Mouse (Mus musculus): Measurements from ENCODE around the gene Fam78b. TPM values are rescaled to one million over a fixed set of nuclear protein-coding genes. Genes with fewer than 3 reads are reported as not detected.

Gene Fam78b
- polyA plus RNA-seq, 2 experiments: 0.07 TPM; not detected in 1

DNA sequence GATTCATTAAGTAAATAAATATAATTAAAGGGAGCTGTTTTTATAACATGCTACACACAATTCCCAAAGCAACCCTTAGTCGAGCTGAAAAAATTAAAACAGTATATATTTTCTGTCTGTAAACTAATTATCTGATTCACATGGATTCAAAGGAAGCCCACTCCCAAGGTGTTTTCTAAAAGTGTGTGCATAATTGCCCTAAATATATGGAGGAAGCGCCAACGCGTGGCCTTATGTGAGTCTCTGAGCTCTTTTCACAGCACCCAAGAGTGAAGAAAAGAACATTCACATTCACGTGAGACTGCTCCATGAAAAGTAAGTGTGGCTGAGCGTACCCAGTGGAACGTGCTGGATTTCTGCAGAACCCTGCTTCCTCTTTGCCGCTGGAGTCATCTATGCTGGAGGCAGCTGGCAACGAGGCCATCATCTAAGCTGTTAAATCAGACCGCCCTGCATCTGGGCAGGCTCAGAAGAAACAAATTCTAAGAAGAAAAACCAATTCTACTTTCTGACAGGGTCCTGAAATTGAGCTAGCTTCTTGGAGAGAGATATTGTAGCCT is 93.5 kb downstream of the Fam78b start:
- no peak overlapping the region for H3K9ac ChIP-seq (replicated peaks)
- no peaks in the 10 kb centered on the region for H3K9me3 ChIP-seq (ENCODE audit: control insufficient read depth, low read length)
- TF ChIP-seq CTCF (IDR thresholded peaks at IDR 0.05; ENCODE audit: low read depth) (no peak), EP300 (IDR thresholded peaks at IDR 0.05; ENCODE audit: low read depth) (no peak)
- ATAC-seq (ENCODE audit: insufficient read depth): no peak
- no peak overlapping the region for H3K4me2 ChIP-seq (ENCODE audit: low read depth)
- no peaks in the 10 kb centered on the region for H3K4me1 ChIP-seq (replicated peaks; ENCODE audit: control insufficient read depth in 2 of 2, insufficient read depth in 2 of 2, low read length in 1 of 2)
- 62% methylated on average over 10 of the region's 10 CpGs for WGBS (ENCODE audit: insufficient replicate concordance)
- DNase-seq (ENCODE audit: low read depth in 3 of 3, low spot score in 3 of 3): no peak
- no peak overlapping the region for H3K27ac ChIP-seq
- H3K27me3 ChIP-seq (ENCODE audit: control insufficient read depth, insufficient read depth, low read length): no peaks in the 10 kb centered on the region
- H3K36me3 ChIP-seq (replicated peaks; ENCODE audit: control insufficient read depth, insufficient read depth, low read depth): no peaks in the 10 kb centered on the region
- no peak overlapping the region for H3K4me3 ChIP-seq (ENCODE audit: insufficient read depth in 1 of 2, low read depth in 2 of 2, low read length in 2 of 2)

DNA sequence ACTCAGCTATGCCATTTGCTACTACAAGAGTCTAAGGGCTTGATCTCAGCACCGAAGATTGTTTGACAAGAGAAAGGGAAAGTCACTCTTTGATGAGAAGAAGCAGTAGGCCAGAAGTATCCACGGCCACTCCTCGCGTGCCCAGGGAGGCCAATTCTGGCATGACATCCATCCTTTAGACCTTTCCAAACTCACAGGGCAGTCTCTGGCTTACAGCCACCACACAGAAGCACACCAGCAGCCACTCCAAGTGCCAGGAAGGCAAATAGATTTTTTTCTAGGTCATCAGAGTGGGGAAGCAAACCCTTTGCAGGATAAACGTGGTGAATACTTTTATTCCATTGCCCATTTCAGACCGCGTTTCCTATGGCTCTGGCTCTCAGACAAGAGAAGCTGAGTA is 97.5 kb downstream of the Fam78b start:
- H3K36me3 ChIP-seq (replicated peaks; ENCODE audit: control insufficient read depth, insufficient read depth, low read depth): no peaks in the 10 kb centered on the region
- H3K4me1 ChIP-seq (replicated peaks; ENCODE audit: control insufficient read depth in 2 of 2, insufficient read depth in 2 of 2, low read length in 1 of 2): no peaks in the 10 kb centered on the region
- H3K27ac ChIP-seq: no peak overlapping the region
- no peak overlapping the region for H3K4me2 ChIP-seq (ENCODE audit: low read depth)
- H3K27me3 ChIP-seq (ENCODE audit: control insufficient read depth, insufficient read depth, low read length): no peaks in the 10 kb centered on the region
- WGBS (ENCODE audit: insufficient replicate concordance): 74% methylated on average over 7 of the region's 7 CpGs
- no peak overlapping the region for H3K9ac ChIP-seq (replicated peaks)
- DNase-seq (ENCODE audit: low read depth in 3 of 3, low spot score in 3 of 3) (no peak), ATAC-seq (ENCODE audit: insufficient read depth) (no peak)
- TF ChIP-seq EP300 (IDR thresholded peaks at IDR 0.05; ENCODE audit: low read depth): no peak
- no peak for TF ChIP-seq CTCF (IDR thresholded peaks at IDR 0.05; ENCODE audit: low read depth)
- H3K9me3 ChIP-seq (ENCODE audit: control insufficient read depth, low read length): no peaks in the 10 kb centered on the region
- no peak overlapping the region for H3K4me3 ChIP-seq (ENCODE audit: insufficient read depth in 1 of 2, low read depth in 2 of 2, low read length in 2 of 2)

DNA sequence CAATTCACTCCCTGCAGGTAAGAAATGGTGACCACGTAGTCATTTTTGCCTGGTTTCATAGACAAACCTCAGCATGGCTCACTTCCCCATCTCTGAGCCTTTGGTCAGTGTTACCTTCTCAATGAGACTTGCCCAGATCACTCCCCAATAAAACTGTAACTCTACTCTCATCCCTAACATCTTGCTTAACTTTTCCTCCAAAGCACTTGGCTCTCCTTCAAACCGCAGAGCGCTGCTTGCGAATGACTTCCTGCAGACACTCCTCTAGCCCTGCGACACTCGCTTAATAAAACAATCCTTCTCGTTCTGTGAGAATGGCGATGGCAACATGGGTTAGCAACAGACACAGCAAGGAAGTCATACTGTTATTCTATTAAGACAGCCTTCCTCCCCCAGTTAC is 100.8 kb downstream of the Fam78b start:
- Histone ChIP-seq H3K4me3 (ENCODE audit: insufficient read depth in 1 of 2, low read depth in 2 of 2, low read length in 2 of 2) (no peak overlapping the region), H3K27ac (no peak overlapping the region)
- TF ChIP-seq CTCF (IDR thresholded peaks at IDR 0.05; ENCODE audit: low read depth): no peak
- no peak for TF ChIP-seq EP300 (IDR thresholded peaks at IDR 0.05; ENCODE audit: low read depth)

DNA sequence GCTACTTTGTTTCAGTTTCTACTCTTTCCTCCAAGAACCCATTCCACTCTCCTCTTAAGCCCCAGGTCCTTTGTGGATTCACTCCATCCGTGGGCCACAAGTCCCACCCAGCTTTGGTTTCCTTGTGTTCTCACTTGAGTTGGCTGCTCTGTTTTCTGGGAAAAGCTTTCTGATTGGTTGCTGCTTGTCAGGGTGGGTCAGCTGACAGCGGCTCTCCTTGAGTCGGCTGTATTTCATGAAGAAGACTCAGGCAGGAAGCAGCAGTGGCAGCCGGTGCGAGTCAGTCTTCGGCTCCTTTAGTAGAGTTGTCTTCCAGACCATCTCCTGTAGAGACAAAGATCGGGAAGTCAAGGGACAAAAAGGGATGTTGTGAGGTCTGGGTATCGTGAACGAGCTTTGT is 101.3 kb downstream of the Fam78b start:
- Histone ChIP-seq H3K27me3 (ENCODE audit: control insufficient read depth, insufficient read depth, low read length) (no peaks in the 10 kb centered on the region), H3K9me3 (ENCODE audit: control insufficient read depth, low read length) (no peaks in the 10 kb centered on the region), H3K4me1 (replicated peaks; ENCODE audit: control insufficient read depth in 2 of 2, insufficient read depth in 2 of 2, low read length in 1 of 2) (no peaks in the 10 kb centered on the region), H3K4me3 (ENCODE audit: insufficient read depth in 1 of 2, low read depth in 2 of 2, low read length in 2 of 2) (no peak overlapping the region), H3K4me2 (ENCODE audit: low read depth) (no peak overlapping the region), H3K9ac (replicated peaks) (no peak overlapping the region), H3K27ac (no peak overlapping the region), H3K36me3 (replicated peaks; ENCODE audit: control insufficient read depth, insufficient read depth, low read depth) (no peaks in the 10 kb centered on the region)
- DNase-seq (ENCODE audit: low read depth in 3 of 3, low spot score in 3 of 3) (no peak), ATAC-seq (ENCODE audit: insufficient read depth) (no peak)
- 53% methylated on average over 9 of the region's 9 CpGs for WGBS (ENCODE audit: insufficient replicate concordance)
- TF ChIP-seq CTCF (IDR thresholded peaks at IDR 0.05; ENCODE audit: low read depth): no peak
- TF ChIP-seq EP300 (IDR thresholded peaks at IDR 0.05; ENCODE audit: low read depth): no peak

More for the DNA sequence above, 100.8 kb downstream of the Fam78b start:
- DNase-seq (ENCODE audit: low read depth in 3 of 3, low spot score in 3 of 3) (no peak), ATAC-seq (ENCODE audit: insufficient read depth) (no peak)
- H3K9ac ChIP-seq (replicated peaks): no peak overlapping the region
- WGBS (ENCODE audit: insufficient replicate concordance): 54% methylated on average over 8 of the region's 8 CpGs
- no peaks in the 10 kb centered on the region for H3K4me1 ChIP-seq (replicated peaks; ENCODE audit: control insufficient read depth in 2 of 2, insufficient read depth in 2 of 2, low read length in 1 of 2)
- H3K36me3 ChIP-seq (replicated peaks; ENCODE audit: control insufficient read depth, insufficient read depth, low read depth): no peaks in the 10 kb centered on the region
- no peaks in the 10 kb centered on the region for H3K27me3 ChIP-seq (ENCODE audit: control insufficient read depth, insufficient read depth, low read length)
- H3K9me3 ChIP-seq (ENCODE audit: control insufficient read depth, low read length): no peaks in the 10 kb centered on the region
- H3K4me2 ChIP-seq (ENCODE audit: low read depth): no peak overlapping the region

DNA sequence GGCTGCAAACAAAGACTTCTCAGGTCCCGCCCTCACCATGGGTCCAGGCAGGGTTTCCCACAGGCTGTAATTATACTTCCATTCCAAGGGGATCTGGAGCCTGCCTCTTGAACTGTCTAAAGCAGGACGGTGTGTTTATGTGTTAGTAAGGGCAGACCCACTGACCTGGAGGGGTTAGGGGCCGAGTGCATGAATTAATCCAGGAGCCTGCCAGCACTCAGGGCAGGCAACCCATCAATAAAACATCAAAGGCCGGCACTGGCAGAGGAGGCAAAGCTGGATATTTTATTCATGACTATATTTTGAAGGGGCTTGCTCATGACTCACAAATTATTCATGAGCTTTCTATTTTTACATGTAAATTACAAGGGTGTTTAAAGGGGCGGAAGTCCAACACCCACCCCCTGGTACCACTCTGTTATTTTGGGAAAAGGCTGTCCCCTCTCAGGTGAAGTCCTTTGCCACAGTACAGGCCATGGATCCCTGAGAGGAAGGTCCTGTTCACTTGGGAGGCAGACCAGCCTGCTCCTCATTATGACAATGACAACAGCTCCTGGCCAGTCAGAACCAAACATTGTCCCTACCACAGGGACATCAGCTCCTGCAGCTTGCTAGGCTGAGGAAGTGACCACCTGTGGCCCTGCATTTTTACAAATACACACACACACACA is 103.9 kb downstream of the Fam78b start:
- H3K27me3 ChIP-seq (ENCODE audit: control insufficient read depth, insufficient read depth, low read length): no peaks in the 10 kb centered on the region
- TF ChIP-seq CTCF (IDR thresholded peaks at IDR 0.05; ENCODE audit: low read depth): no peak
- no peak for TF ChIP-seq EP300 (IDR thresholded peaks at IDR 0.05; ENCODE audit: low read depth)

More for the DNA sequence above, 103.9 kb downstream of the Fam78b start:
- DNase-seq (ENCODE audit: low read depth in 3 of 3, low spot score in 3 of 3) (no peak), ATAC-seq (ENCODE audit: insufficient read depth) (no peak)
- H3K9me3 ChIP-seq (ENCODE audit: control insufficient read depth, low read length): no peaks in the 10 kb centered on the region
- no peaks in the 10 kb centered on the region for H3K36me3 ChIP-seq (replicated peaks; ENCODE audit: control insufficient read depth, insufficient read depth, low read depth)
- 42% methylated on average over 5 of the region's 5 CpGs for WGBS (ENCODE audit: insufficient replicate concordance)
- no peak overlapping the region for H3K4me3 ChIP-seq (ENCODE audit: insufficient read depth in 1 of 2, low read depth in 2 of 2, low read length in 2 of 2)
- no peak overlapping the region for H3K4me2 ChIP-seq (ENCODE audit: low read depth)
- no peaks in the 10 kb centered on the region for H3K4me1 ChIP-seq (replicated peaks; ENCODE audit: control insufficient read depth in 2 of 2, insufficient read depth in 2 of 2, low read length in 1 of 2)
- no peak overlapping the region for H3K27ac ChIP-seq
- H3K9ac ChIP-seq (replicated peaks): no peak overlapping the region
